Mouse (Mus musculus) right cerebral cortex, adult 18-20 months (tissue): Measurements from ENCODE around the gene Obscn.

Experiments
- DNase-seq: peaks from one replicate; pipeline ENCODE4 v3.0.0; 2022; ENCODE audit warnings: mixed read lengths

Gene Obscn

DNA sequence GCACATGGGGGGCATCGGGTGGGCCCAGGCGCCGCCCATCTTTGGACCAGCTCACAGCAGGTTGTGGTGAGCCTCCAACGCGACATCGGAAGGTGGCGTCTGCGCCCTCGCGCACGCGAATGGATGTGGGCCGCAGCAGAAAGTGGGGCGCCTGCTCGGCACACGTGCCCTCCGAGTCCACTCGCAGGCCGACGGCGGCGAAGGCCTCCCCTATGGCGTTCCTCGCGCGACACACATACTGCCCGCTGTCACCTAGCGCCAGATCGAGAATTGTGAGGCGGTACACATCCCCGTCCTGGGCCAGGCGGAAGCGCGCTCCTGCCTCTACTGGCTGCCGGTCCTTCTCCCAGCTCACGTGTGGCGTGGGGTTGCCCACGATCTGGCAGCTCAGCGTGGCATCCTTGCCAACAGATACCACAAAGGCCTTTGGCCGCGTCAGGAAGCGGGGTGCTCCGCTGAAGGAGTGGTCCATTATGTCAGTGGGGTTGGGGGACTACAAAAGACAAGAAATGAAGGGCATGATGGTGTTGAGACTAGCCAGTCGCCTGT lies at the start of gene Obscn:
TSS of gene Obscn (minus strand) at position 499 of the 549 bp plus-strand sequence.
- no peak for DNase-seq

DNA sequence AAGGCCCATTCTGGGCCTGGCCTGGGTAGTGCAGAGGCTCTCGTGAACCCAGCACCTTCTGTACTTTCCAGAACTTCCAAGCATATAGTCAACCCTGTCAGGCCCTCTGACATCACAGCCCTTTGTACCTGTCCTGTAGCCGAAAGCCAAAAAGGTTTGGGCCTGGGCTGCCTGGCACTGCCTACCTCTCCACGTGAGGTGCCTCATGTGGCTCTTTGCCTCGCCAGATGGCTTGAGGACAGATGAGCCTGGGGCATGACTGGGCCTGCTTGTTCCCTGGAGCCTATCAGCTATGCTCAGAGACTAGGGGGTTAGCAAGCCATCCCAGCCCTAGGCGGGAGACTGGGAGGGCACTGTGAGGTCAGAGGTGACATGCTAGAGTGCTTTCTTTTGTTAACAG lies 49.3 kb upstream of the Obscn start:
- no peak for DNase-seq

DNA sequence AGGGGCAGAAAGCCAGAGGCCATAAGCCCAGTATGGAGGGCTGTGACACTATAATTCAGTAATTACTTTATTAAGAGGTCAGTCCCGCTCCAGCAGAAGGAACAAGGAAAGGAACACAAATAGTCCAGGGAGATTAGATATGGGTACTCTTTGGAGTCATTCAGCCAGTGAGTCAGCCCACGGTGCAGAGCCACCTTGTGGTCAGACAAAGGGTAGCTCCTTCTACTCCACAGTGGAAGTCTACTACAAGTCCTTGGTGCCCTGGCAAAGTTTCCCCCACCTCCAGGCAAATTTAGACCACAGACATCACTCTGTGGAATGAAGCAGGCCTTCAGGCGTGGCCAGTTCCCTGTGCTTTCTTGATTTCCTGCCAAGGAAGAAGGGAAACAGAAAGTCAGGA lies 47.6 kb upstream of the Obscn start:
- peak; percentile 56 for DNase-seq

DNA sequence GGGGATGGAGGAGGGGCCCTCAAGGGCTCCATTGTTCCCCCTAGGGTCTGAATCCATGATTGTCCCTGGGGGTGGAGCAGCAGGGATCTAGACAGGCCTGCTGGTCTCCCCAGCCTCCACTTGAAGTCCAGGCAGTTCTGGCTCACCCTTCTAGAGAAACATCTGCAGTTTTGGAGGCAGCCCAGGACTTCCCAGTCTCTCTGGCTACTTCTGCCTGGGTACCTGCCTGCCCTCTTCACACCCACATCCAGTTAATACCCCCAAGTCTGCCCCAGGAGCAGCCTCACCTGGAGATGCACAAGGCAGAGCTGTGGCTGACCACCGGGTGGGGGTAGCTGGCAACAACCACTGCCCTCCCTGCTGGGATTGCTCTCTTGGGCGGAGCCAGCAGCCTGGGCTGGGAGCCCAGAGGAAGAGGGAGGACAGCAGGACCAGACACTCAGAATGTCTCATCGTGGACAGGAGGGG lies 46.7 kb upstream of the Obscn start, which contains the start of gene Gjc2:
TSS of gene Gjc2 (minus strand) at position 350 of the 468 bp plus-strand sequence.
- peak; percentile 53 for DNase-seq

DNA sequence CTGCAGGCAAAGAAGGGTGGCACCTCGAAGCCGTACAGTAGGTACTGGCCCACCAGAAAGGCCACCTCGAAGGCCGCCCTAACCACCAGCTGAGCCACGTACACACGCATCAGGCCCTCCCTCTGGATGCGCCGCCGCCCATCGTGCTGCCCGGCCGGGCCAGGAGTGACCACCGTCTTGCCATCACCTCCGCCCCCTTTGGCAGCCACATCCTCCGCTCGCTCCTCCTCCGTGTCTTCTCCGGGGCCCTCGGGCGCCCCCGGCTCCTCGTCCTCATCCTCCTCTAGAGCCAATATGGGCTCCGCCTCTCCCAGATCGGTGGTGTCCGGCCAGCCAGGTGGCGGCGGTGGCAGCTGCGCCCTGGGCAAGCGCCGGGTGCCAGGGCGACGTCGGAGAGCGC lies 40.7 kb upstream of the Obscn start:
- no peak for DNase-seq

DNA sequence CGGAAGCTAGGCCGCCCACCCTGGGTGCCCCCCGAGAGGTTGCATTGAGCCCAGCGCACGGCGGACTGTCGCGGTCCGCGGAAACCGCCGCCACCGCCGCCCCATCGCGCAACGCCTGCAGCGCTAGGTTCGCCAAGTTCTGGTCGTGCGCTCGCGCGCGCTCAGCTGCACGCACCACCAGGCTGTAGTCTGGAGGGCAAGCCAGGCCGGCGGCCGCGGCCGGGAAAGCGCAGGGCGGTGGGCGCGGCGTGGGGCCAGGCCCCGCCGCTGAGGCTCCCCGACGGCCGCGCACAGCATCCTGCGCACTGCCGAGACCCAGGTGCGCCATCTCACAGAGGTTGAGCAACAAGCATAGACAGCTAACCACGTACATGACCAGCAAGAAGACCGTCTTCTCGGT lies 40.3 kb upstream of the Obscn start:
- DNase-seq = no peak

DNA sequence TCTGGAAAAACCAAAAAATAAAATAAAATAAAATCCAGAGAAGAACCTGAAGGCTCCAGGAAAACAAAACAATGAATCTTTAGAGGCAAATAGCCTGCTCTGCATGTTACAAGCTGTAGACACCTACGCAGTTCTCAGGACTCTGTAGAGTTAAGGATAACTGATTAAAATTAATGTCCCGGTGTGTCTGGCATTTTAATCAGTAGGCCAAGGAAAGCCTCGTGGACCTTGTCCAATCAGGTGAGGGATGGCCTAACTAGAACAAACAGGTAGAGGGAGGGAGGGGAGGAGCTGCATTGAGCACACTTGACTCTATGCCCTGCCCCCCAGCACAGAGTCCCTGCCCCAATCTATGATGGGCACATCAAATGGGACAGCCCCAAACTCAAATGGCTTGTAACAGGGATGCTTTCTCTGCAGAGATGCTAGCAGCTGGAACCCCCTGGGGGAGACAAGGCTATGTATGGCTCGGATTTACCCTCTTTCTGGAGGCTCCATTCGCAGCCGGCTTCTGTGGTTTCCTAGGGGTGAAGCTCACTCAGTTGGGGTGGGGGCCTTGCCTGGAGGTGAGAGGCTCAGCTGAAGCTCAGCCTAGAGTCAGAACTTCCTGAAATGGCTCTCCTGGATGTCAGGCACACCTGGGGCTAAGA lies 38.1 kb upstream of the Obscn start:
- no peak for DNase-seq

DNA sequence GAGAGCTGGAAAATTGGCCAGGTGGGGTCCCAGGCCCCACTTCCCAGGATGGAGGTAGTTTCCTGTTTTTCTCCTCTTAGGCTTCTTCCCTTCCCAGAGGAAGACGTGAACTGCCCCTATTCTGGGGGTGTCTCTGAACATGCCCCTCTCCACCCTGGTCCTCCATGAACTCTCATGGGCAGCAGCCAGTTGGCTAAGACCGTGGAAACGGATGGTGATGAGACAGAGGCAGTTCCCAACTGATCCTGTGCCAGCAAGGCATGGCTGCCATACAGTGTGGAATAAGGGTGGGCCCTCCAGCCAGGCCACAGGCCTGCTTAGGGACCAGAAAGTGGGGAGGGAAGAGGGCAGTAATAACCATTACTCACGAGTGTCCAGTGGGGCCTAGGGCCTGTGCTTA lies 34.3 kb upstream of the Obscn start:
- no peak for DNase-seq

DNA sequence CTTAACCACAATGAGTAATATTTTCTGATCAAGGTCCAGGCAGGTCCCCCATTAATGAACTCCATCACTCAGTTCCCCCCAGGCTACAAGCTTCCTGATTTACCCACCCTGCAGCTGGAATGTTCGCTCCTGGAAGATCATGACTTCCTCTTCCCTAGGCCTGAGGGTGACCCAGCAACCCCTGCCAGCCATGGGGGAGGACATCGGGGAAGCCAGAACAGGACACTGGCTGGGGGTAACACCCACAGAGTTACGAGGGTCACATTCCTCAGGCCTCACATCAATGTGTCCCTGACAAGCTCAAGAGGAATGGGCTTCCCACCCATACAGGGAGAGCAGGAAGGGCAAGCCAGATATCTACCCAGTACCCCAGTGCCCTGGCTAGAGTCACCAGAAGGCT lies 33.6 kb upstream of the Obscn start:
- no peak for DNase-seq

DNA sequence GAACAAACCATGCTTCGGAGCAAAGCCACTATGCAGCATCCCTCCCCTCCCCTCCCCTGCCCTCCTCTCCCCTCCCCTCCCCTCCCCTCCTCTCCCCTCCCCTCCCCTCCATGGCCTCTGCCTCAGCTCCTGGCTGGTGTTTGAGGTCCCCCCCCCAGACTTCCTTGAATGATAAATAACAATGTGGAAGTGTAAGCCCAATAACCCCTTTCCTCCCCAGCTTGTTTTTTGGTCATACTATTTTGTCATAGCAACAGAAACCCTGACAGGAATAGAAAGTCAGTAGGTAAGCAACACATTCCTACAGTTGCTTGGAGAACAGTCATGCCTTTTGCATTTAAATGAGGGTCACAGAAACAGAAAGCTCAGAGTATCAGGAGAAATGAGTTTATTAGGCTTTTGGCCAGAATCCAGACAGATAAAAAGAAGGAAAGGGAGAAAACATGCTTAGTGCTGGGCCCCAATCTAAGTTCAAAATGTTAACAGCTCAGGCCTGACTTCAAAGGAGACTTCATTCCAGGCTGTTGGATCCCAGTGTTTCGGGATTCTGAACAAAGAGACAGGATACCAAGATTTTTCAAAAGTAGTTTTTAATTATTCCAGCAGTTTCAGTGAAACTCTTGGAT lies 29.5 kb upstream of the Obscn start:
- DNase-seq = no peak

DNA sequence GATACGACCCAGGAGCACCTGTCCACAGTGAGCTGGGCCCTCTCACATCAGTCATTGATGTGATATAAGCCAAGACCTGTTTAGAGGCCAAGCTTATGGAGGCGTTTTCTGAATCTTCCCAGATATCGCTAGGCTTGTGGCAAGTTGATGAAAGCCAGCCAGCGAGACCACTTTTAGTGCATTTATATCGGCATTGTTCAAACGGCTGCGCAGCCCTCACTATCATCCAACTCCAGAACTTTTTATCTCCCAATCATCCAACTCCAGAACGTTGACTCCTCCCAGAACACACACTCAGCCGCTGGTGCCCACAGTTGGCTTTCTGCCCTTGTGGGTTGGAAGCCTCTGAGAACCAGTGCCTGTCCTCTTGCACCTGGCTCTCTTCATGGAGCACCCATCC lies 28.2 kb upstream of the Obscn start:
- no peak for DNase-seq

DNA sequence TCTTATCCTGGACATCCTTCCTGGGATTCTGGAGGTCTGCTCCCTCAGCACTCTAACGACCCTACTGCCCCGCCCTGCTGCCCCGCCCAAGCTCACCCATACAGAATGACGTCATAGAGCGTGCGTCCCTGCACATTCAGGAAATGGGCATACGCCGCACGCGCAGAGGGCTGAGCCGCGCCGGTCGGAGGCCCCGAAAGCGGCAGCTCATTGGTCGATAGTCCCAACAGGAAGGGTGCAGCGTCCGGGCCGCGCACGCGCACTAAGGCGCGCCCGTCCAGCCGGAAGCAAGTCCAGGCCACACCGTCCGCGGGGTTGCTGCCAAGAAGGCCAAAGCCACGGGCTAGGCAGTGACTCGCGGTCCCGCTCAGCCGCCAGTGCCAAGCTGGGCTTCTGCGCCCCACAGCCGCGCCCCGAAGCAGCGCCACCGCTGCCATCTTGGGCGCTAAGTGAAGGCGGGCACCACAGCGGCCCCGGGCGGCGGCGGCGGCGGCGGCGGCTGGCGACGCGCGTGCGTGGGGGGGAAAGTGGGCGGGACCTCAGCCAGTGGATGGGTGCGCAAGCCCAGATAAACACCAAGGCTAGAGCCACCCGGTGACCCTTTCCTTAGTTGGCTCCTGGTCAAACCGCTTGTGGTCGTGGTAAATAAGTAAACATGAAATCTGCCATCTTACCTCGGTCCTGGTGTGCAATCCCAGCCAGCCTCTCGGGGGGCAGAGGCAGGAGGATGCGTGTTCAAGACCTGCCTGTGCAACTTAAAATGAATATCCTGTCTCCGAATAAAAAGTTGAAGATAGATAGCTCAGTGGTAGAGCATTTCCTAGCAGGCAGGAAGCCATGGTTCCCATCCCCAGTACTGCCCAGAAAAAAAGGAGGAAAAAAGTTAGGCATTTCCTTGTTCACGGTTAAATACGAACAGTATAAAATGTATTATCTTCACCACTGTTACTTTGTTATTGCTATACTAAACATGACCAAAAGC lies 27.3 kb upstream of the Obscn start, which contains the start of gene Iba57:
TSS of gene Iba57 (minus strand) at position 485 of the 982 bp plus-strand sequence.
- peak; percentile 99 for DNase-seq

DNA sequence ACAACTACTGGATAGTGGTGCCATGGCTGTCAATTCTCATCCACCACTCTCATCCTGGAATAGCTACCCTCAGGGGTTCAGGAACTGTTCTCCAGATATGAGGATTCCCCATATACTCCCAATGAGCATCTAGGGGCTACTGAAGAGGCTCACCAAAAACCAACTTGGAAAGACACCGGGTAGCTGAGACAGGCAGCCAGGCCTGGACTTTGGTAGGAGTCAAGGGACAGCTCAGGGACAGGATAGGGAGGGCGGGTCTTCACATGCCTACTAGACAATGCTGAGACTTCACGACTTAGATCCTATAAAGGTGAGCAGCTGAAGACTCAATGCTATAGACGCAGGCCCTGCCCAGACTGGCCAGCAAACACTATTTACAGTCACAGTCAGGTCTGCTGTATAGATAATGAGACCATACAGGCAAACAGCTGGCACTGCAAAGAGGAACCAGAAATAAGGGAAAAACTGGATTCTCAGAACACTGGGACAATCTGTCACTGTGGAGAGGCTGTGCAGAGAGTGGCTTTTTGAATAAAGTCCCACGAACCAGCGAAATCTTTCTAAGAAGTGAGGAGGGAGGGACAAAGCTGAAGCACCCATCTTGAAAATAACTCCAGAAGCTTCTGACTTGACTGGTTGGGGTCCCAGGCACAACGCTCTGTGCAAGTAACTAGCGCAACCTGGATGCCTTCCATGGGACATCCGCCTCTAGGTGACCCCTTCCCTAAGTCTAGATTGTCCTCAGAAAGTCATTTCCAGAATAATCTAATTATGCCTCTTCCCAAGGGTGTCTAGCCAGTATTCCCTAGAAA lies 26.4 kb upstream of the Obscn start:
- no peak for DNase-seq

DNA sequence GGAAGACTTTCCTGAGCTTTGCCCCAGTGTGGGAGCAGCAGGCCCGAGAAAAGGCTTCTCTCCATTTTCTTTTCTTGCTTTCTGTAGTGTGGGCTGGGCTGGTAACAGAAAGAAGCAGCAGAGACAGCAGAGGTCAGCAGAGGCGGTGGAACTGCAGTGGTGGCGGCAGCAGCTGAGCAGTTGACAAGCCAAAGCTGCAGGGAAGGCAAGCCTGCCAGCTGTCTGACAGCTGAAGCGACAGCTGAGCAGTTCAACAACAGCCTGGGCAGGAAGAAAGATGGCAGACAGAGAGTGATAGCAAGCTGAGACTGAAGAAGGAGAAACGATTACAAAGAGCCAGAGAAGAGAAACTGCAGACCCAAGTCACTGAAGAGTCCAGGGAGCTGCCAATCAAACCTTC lies 25.2 kb upstream of the Obscn start:
- no peak for DNase-seq

DNA sequence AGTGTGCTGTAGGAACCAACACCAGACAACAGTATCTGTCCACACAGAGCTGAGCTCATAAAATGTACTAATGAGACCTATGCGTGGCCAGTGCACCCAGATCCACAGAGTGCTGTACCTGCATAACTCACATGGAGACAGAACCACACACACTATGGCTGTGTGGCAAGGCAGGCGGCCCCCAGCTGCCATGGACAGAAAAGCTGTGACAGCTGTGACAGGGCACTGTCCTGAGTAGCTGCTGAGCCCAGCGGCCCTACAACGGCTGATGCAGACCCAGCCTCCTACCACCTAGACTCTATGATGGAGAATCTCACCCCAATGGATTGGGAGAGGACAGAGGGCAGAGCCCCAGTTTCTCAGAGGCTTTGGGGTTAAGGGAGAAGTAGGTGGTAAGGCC lies 23.4 kb upstream of the Obscn start:
- DNase-seq = no peak

DNA sequence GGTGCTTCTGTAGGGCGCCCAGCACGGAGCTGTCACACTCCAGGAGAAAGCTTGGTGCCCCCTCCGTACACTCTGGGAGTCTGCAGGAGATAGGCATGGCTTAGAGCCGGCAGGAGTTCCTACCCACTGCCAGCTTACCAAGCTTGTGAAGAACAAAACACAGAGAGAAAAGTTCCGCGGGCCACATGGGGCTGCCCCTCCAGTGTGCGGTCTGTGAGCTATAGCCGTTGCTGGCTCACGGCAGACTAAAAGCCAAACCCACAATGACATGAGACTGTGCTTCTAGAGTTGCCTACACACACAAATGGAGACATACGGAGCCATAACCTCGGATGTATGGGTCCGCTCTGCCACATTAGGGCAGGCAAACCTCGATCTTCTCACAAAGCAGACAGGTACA lies 22.9 kb upstream of the Obscn start:
- no peak for DNase-seq

DNA sequence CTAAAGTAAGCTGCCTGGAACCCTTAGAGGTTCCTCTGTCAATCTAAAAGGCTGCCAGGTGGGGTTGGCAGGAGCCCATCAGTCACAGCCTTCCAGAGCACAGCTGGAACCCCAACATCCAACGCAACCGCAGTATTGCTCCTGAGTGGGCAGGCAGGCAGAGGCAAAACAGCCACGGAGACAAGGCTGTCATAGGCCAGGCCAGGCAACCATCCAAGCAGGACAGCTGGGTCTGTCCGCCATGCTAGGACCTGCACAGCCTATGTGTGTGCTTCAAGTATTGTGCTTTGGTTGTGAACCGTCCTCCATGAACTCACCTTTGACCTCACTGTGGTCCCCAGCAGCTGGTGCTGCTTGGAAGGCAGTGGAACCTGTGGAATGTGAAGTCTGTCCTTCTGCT lies 19.7 kb upstream of the Obscn start:
- DNase-seq = no peak

DNA sequence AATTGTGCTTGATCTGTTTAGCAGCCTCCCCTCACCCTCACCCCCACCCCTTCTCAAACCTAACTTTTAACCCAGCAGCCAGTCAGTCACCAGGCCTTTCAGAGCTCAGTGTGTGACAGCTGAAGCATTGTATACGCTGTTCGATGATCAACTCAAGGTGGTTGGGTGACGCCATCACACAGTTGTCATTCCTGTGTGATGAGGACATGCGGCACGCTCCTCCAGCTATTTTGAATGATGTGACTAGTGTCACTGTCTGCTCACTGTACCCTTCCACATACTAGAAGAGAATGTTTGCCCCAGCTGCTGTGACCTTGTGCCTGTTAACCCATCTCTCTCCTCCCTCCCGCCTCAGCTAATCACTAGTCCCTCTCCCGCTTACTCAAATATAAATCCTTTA lies 18.0 kb upstream of the Obscn start:
- no peak for DNase-seq

DNA sequence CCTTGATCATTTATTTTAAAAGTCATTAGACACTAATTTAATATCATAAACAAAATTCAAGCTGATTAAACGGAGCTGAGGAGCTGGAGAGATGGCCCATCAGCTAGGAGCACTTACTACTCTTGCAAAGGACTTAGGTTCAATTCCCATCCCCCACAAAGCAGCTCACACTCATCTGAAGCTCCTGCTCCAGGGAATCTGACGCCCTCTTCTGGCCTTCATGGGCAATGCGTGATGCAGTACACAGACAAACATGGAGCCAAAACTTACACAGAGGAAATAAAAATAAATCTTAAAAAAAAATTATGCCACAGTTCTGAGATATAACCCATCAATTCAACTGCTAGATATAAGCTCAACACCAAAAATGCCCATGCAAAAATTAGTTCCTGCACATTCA lies 15.5 kb upstream of the Obscn start:
- no peak for DNase-seq

DNA sequence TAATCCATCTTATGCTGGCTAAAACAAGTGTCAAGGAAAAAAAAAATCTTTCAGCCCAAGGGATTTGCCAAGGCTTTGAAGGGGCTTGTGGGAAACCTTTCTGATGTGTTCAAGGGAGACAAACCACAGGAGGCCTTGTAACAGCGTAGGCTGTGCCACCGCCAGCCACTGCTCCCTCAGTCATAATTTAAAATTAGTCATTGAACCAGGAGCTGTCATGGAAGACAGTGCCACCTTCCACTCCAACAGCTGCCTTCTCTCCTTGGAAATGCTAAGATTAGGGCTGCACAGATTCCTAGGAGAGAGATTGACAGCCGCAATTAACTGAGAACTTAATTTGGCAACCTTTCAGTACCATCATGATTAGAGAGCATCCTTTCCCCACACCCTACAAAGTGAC lies 13.1 kb upstream of the Obscn start:
- no peak for DNase-seq

DNA sequence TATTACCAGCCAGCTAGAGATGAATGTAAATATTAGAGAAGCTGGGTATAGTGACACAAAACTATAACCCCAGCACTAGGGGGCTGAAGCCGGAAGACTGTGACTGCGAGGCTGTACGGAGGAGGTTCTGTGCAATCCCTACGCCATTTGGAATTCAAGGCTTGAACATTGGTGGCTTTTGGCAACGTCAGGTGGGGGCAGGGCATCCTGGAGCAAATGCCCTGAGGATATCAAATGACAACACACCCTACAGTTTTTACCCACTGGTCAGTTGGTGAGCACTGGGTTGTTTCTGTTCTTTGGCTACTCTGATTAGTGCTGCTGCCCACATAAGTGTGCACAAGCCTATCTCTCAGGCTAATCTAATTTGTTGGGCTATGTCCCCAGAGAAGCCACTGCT lies 6.8 kb upstream of the Obscn start:
- DNase-seq = no peak

DNA sequence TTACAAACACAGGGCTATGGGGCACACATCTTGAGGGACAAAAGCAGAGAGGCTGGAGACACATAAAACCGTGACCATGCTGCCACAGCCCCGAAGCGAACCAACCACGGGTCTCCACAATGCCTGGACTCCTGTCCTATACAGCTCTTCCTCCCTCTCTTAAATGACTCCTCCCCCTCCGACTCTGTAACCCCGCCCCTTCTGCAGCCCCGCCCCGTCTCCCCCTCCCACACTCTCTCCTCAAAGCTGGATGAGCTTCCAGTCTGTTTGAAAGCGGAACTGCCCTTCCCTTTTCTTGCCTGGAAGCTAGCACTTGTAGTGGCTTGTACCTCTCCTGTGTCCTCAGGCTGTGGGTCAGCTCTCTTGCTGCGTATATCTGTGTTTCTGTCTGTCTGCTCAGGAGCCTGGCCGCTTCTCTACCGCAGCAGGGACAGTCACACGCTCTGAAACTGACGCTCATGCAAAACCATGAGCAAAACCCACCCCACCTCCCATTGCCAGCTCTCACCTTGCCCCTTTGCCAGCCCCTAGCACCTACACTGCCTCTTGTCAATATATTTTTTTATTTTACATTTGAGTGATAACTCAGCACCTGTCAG lies 5.7 kb upstream of the Obscn start:
- no peak for DNase-seq
